Mouse (Mus musculus) adrenal gland, adult 2 months (tissue): ENCODE results near the gene Defb21. TPM values are rescaled to one million over a fixed set of nuclear protein-coding genes. Genes with fewer than 3 reads are reported as not detected.
A peak's percentile ranks its signal among the peaks of the same experiment; 100 is the strongest.

Source experiments
- DNase-seq: peaks from one replicate; pipeline ENCODE4 v3.0.0; 2021
- long read RNA-seq: library from polyadenylated mRNA; stranded (forward); transcript quantifications from one replicate; pipeline ENCODE4 v2.0.0, GENCODE M21; 2021
- polyA plus RNA-seq: library from polyadenylated mRNA; depleted of rRNA; stranded (reverse); fragments of >200 nt; gene quantifications from 2 replicates; pipeline ENCODE4 v1.2.3, GENCODE M21; 2012; rRNA removed
- total RNA-seq, 2 experiments: library from RNA; stranded (reverse); gene quantifications; 2 replicates each; pipeline ENCODE4 v1.2.3; 2021

Defb21 gene
- not detected for total RNA-seq
- not detected in 2 replicates for polyA plus RNA-seq
- long read RNA-seq: 0 reads

DNA sequence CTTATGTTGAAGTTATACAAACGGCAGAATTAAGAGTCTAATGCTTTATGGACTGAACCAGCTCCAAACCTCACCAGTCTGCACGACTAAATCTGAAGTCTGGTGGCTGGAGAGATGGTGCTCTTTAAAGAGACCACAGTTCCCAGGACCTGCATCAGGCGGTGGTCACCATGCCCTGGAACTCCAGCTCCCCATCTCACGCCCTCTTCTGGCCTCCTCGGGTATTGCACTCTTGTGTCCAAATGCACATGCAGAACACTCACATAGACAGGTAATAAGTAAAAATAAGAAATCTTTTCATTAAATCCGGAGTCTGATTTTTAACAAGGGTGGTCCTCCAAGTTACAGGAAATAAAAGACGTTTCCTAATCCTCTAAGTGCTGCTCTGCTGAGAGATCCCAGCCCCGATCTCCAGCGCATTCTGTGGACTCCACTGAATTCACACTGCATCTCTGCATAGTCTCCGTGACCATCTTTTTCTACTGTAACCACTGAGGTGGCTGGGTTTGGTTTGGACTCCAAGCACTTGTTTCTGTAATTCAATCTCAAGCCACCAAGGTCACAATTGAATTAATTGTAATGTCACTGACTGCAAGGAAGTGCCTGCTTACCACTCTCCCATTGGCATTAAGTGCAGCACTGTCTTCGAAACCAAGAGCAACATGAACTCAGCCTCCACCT, at the start of gene Defb21:
TSS of gene Defb21 (plus strand) at position 631 of the 681 bp plus-strand sequence.
- no peak for DNase-seq

DNA sequence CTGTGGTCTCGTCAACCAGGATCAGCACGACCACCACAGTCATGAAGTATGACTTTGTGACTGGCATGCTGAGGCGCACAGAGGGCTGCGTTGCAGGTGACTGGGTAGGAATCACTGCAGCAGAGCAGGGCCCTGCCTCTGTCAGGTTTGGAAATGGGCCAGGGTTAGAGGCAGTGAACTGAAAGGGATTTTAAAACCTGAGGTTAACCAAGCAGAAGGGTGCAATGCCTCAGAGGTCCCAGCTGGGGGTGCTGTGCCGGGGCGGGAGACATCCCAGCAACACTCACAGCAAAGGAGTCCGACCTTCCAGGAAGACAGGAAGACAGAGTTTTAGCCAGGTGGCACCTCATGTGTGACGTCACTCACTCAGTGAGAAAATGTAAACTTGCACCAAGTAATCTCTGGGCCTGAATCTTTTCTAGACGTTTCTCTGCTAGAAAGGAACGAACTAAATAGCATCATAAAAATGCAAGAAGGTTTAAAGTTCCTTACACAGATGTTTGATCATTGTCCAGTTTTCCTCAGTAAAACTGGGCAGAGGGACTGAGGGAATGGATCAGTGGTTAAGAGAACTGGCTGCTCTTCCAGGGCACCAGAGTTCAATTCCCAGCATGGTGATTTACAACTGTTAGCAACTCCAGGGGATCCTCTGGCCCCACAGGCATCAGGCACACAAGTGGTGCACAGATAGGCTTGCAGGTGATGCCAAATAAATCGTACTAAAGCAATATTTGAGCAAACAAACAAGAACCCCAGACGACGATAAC, 32.4 kb upstream of the Defb21 start, which contains the start of gene Defb29:
TSS of gene Defb29 (minus strand) at position 155 of the 767 bp plus-strand sequence.
- no peak for DNase-seq

- no peak for DNase-seq
Measured at GRCm38 (mm10) chr2:152541979-152542378, 30.6 kb upstream of the Defb21 start.

GRCm38 (mm10) chr2:152542897-152543296, 29.6 kb upstream of the Defb21 start:
- DNase-seq: no peak

DNA sequence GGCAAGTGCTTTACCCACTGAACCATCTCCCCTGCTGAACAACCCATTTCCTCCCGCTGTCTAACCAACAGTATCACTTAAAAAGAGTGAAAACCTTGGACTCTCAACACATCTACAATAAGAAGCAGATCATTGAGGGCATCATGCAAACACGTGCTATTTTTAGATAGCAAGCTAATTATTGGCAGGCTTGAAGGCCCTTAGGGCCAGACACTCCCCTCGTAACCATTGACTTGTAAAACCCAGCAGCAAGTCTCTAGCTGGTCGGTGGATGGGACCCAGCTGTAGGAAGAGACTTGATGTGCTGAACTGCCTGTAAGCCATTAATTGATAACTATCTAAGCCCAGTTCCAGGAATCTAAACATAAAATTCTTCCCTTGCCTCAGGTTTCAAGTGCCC, 29.1 kb upstream of the Defb21 start:
- no peak for DNase-seq

- DNase-seq: peak; percentile 67
Measured at GRCm38 (mm10) chr2:152544691-152545090, 27.9 kb upstream of the Defb21 start.

DNA sequence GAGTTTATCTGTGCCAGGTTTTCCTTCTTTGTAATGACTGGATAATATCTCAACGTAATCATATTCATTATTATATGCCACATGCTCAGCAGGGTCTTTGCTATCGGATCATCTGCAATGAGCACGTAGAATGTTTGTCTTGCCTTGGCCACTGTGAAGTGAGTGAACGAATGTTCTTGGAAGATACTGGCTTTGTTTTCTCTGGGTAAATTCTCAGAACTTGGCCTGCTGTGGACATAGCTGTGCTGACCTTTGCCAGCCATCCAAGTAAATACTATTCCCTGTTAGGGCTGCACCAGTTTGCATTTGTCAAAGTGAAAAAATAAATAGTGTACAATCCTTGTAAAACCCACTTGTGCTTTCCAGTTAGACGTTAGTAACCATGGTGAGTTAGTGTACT, 24.4 kb upstream of the Defb21 start:
- DNase-seq: no peak

- peak; percentile 53 for DNase-seq
Measured at GRCm38 (mm10) chr2:152553774-152554423, 18.6 kb upstream of the Defb21 start.

GRCm38 (mm10) chr2:152556655-152557054, 15.9 kb upstream of the Defb21 start:
- no peak for DNase-seq

GRCm38 (mm10) chr2:152569038-152569437, 3.5 kb upstream of the Defb21 start, which contains the start of gene Gm17416:
Gene Gm17416, plus strand, starts transcription at chr2:152569338.
- DNase-seq: no peak

DNA sequence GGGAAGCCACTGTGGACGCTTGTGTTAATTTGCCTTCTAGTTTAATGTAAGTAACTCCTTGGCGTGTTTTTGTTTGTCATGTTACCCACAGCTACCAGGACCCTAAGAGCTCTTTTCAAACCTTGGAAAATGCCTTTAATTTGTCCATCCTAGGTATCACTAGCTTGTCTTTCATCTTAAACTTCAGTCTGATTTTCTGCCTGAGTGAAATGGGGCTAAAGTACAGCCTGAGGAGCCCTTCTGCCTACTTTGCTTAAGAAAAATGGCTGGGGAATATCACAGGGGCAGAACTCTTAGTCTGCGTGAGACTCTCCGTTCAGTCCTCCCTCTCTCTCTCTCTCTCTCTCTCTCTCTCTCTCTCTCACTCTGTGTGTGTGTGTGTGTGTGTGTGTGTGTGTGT, 2.7 kb upstream of the Defb21 start:
- DNase-seq: no peak

GRCm38 (mm10) chr2:152570313-152570712, 2.2 kb upstream of the Defb21 start:
- no peak for DNase-seq

DNA sequence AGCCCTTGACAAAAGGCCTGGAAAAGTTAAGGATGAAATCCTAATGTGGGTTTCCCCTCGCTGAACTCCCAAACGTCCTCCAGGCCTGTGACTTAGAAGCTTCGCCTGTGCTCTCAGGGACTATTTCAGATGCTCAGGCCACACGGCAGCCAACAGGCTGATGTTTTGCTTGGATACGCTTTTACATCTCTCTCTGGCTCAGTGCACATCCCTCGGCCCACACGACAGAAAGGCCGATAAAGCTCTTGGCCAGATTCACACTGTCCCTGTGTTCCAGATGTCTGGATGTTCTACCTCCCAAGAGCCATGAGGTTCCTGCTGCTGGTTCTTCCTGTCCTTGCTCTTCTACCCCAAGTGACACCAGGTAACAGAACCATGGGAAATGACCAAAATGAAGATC, 940 bp downstream of the Defb21 start:
- DNase-seq: no peak

DNA sequence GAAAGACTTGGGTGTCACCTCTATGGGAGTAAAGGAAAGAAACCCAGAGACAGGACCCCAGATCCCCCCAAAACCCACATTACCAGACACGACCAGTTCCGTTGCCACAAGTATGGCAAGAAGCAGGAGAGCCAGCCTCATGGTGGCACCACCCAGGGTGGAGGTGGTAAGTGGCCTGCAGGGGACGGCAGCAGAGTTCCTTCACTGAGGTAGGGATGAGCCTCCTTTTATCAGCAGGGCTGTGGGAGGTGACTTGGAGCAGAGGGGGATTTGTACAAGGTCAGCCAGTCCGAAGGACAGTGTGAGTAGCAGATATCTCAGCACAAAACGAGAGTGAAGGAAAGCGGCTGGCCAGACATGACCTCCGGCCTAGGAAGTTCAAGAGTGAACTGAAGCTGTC, 7.6 kb downstream of the Defb21 start, which contains the start of gene Defb19:
TSS of gene Defb19 (minus strand) at position 206 of the 400 bp plus-strand sequence.
- peak; percentile 40 for DNase-seq

- DNase-seq: no peak
Measured at GRCm38 (mm10) chr2:152580612-152581011, 8.1 kb downstream of the Defb21 start.

DNA sequence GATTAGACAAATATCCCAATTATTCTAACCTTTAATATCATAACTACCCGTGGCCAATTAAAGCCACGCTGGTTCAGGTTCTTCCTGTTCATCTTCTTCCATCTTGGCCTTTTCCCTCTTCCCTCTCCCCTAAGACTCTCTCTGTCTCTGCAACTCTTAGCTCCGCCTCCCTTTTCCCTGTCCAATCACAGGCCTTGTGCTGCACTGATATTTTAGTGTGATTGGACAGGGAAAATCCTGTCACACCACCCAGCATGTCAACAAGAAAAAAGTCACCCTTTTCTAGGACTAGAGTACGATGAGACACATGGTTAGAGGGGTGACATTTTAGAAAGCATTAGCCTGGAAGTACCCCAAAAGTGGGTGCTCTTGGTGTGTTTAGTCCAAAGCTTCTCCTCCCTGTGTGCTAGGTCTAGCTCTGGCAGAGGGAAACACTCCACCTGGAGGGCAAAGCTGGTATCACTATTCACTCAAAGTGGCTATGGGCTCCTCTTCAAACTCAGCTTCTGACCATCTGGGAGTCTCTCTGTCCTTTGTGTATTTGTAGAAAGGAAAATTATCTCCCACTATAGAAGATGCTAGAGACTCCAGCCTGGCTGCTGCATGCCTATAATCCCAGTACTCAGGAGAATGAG, 14.5 kb downstream of the Defb21 start:
- peak; percentile 40 for DNase-seq

GRCm38 (mm10) chr2:152588450-152588849, 15.9 kb downstream of the Defb21 start:
- no peak for DNase-seq

- no peak for DNase-seq
Measured at GRCm38 (mm10) chr2:152589021-152589420, 16.5 kb downstream of the Defb21 start.

DNA sequence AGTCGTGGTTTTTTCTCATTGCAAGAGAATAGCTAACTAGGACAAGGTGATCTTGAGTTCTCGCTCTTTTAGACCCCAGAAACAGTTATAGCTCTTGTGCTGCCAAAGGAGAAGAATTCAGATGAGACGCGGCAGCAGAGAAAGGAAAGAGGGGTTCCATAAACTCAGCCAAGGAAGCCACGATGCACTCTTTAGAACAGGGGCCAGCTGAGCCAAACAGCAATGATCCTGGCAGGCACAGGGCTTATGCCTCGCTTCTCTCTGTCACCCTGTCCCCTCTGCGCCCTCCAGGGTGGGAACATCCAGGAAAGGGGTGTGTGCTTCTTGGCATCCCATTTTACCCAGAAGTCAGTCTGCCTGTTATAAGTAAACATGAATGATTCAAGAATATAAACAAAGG, 26.8 kb downstream of the Defb21 start, which contains the start of gene Defb45:
TSS of gene Defb45 (minus strand) at position 101 of the 400 bp plus-strand sequence.
- no peak for DNase-seq

GRCm38 (mm10) chr2:152600076-152600475, 27.5 kb downstream of the Defb21 start:
- DNase-seq: peak; percentile 38

GRCm38 (mm10) chr2:152601275-152601960, 28.9 kb downstream of the Defb21 start:
- DNase-seq: peak; percentile 38
